Mouse (Mus musculus) heart, postnatal 36 days (tissue): ENCODE data around the gene Mocs3. TPM values are rescaled to one million over a fixed set of nuclear protein-coding genes. Genes with fewer than 3 reads are reported as not detected.

Source experiments
- DNase-seq, 2 experiments: peaks; one replicate each; pipeline ENCODE4 v3.0.0; 2021 to 2022
- intact Hi-C: fragments of 180-260 bp; cut with DNase I; formaldehyde crosslinking; loops from one replicate; pipeline ENCODE4 v1.15.1; 2025
- total RNA-seq, 2 experiments: library from RNA; stranded (reverse); gene quantifications; 2 replicates each; pipeline ENCODE4 v1.2.3; 2021

Gene Mocs3
- 1 to 10 TPM; 7.9 to 8.0 TPM for total RNA-seq

GRCm38 (mm10) chr2:168230026-168230728, at the start of gene Mocs3, which contains the start of the genes Gm20716 and Dpm1:
Gene Mocs3 (plus strand): TSS chr2:168230622.
Gene Gm20716 (minus strand): TSS chr2:168230364.
Gene Dpm1 (minus strand): TSS chr2:168230591.
- DNase-seq, result peak; percentile 84 to 92
- intact Hi-C loops, result loop anchor here (2.0 kb wide), 1 partner anchor 23 kb away; the partner anchor contains the start of gene Adnp

- intact Hi-C loops, result no loop called here
- DNase-seq, result no peak
Measured at GRCm38 (mm10) chr2:168191856-168192255, 38.6 kb upstream of the Mocs3 start.

GRCm38 (mm10) chr2:168193685-168194084, 36.7 kb upstream of the Mocs3 start:
- intact Hi-C loops, result no loop called here
- DNase-seq, result no peak

- no peak for DNase-seq
- intact Hi-C loops, result no loop called here
Measured at GRCm38 (mm10) chr2:168195721-168196120, 34.7 kb upstream of the Mocs3 start.

- no peak for DNase-seq
- intact Hi-C loops, result no loop called here
Measured at GRCm38 (mm10) chr2:168198421-168198820, 32.0 kb upstream of the Mocs3 start.

- no peak for DNase-seq
- intact Hi-C loops, result no loop called here
Measured at GRCm38 (mm10) chr2:168199476-168199875, 30.9 kb upstream of the Mocs3 start.

- DNase-seq, result no peak
Measured at GRCm38 (mm10) chr2:168200014-168200691, 30.3 kb upstream of the Mocs3 start.

GRCm38 (mm10) chr2:168204476-168204999, 25.9 kb upstream of the Mocs3 start:
- intact Hi-C loops, result loop anchor here (2.0 kb wide), 1 partner anchor 90 kb away; no protein-coding TSS in a partner anchor
- no peak for DNase-seq

More at GRCm38 (mm10) chr2:168200014-168200691, 30.3 kb upstream of the Mocs3 start:
- intact Hi-C loops, result no loop called here

- intact Hi-C loops, result loop anchor here (2.0 kb wide), 1 partner anchor 90 kb away; no protein-coding TSS in a partner anchor
- peak; percentile 75 to 76 for DNase-seq
Measured at GRCm38 (mm10) chr2:168205265-168205664, 25.2 kb upstream of the Mocs3 start.

GRCm38 (mm10) chr2:168205681-168206631, 24.5 kb upstream of the Mocs3 start:
- DNase-seq, result peak in 1 of 2 experiments; percentile 23
- intact Hi-C loops, result loop anchor here (2.0 kb wide), 2 partner anchors 25 to 91 kb away; partner anchors contain the start of genes Dpm1, Gm20716 and Mocs3

- DNase-seq, result peak; percentile 94 to 97
- intact Hi-C loops, result loop anchor here (2.0 kb wide), 1 partner anchor 24 kb away; the partner anchor contains the start of genes Dpm1, Gm20716 and Mocs3
Measured at GRCm38 (mm10) chr2:168206725-168207644, 23.4 kb upstream of the Mocs3 start, which contains the start of gene Adnp. Gene Adnp (minus strand): TSS chr2:168207112.

- DNase-seq, result no peak
- intact Hi-C loops, result loop anchor here (2.0 kb wide), 1 partner anchor 23 kb away; the partner anchor contains the start of genes Dpm1, Gm20716 and Mocs3
Measured at GRCm38 (mm10) chr2:168207883-168208282, 22.5 kb upstream of the Mocs3 start.

GRCm38 (mm10) chr2:168213788-168214397, 16.5 kb upstream of the Mocs3 start:
- intact Hi-C loops, result no loop called here
- DNase-seq, result no peak

- intact Hi-C loops, result no loop called here
- DNase-seq, result no peak
Measured at GRCm38 (mm10) chr2:168223326-168223725, 7.1 kb upstream of the Mocs3 start.

- peak; percentile 38 to 48 for DNase-seq
- intact Hi-C loops, result loop anchor here (2.0 kb wide), 1 partner anchor 23 kb away; the partner anchor contains the start of gene Adnp
Measured at GRCm38 (mm10) chr2:168229116-168230025, 1.1 kb upstream of the Mocs3 start.

- intact Hi-C loops, result loop anchor here (2.0 kb wide), 1 partner anchor 24 kb away; the partner anchor contains the start of gene Adnp
- no peak for DNase-seq
Measured at GRCm38 (mm10) chr2:168230773-168231470, 500 bp downstream of the Mocs3 start.
